Mouse (Mus musculus): Measurements from ENCODE around the gene Fat3. TPM values are rescaled to one million over a fixed set of nuclear protein-coding genes. Genes with fewer than 3 reads are reported as not detected.

Fat3 gene
- polyA plus RNA-seq, 1 experiment = not detected

GRCm38 (mm10) chr9:15874506-15875160, 626.5 kb downstream of the Fat3 start, which contains the start of gene Mtnr1b:
Gene Mtnr1b (minus strand): TSS chr9:15874556.
- Histone ChIP-seq H3K79me3 (ENCODE audit: low read depth) (no peaks in the 10 kb centered on the region), H3K27me3 (ENCODE audit: control insufficient read depth, insufficient read depth, insufficient read length) (no peaks in the 10 kb centered on the region), H3ac (ENCODE audit: control insufficient read depth, insufficient read length, low read depth) (no peak within 1 kb of the TSS), H3K79me2 (ENCODE audit: control insufficient read depth, insufficient read depth) (no peaks in the 10 kb centered on the region), H3K36me3 (ENCODE audit: control insufficient read depth, insufficient read depth) (no peaks in the 10 kb centered on the region), H3K4me3 (ENCODE audit: insufficient read depth, poor library complexity, severe bottlenecking) (no peak within 1 kb of the TSS)
- TF ChIP-seq MYOG (IDR thresholded peaks at IDR 0.05; ENCODE audit: control insufficient read depth, extremely low read depth, insufficient read length) = no peak
- no peak for TF ChIP-seq CTCF (IDR thresholded peaks at IDR 0.05; ENCODE audit: control insufficient read depth, insufficient read depth, insufficient read length)
- no peak for TF ChIP-seq USF1 (IDR thresholded peaks at IDR 0.05; ENCODE audit: low read depth)
- TF ChIP-seq MYOD1 (IDR thresholded peaks at IDR 0.05; ENCODE audit: control insufficient read depth, insufficient read length, low read depth) = no peak
- TF ChIP-seq FOSL1 (IDR thresholded peaks at IDR 0.05; ENCODE audit: insufficient read depth, low read length, poor library complexity, severe bottlenecking) = no peak
- TF ChIP-seq CEBPB (IDR thresholded peaks at IDR 0.05; ENCODE audit: low read depth) = no peak
- no peak for TF ChIP-seq MAX (IDR thresholded peaks at IDR 0.05)

GRCm38 (mm10) chr9:15870013-15870412, 631.1 kb downstream of the Fat3 start:
- Histone ChIP-seq H3K27me3 (ENCODE audit: control insufficient read depth, insufficient read depth, insufficient read length) (no peaks in the 10 kb centered on the region), H3K4me3 (ENCODE audit: insufficient read depth, poor library complexity, severe bottlenecking) (no peak overlapping the region), H3K79me3 (ENCODE audit: low read depth) (no peaks in the 10 kb centered on the region), H3K36me3 (ENCODE audit: control insufficient read depth, insufficient read depth) (no peaks in the 10 kb centered on the region), H3K79me2 (ENCODE audit: control insufficient read depth, insufficient read depth) (no peaks in the 10 kb centered on the region), H3ac (ENCODE audit: control insufficient read depth, insufficient read length, low read depth) (no peak overlapping the region)
- TF ChIP-seq MAX (IDR thresholded peaks at IDR 0.05) (no peak), USF1 (IDR thresholded peaks at IDR 0.05; ENCODE audit: low read depth) (no peak), MYOD1 (IDR thresholded peaks at IDR 0.05; ENCODE audit: control insufficient read depth, insufficient read length, low read depth) (no peak), MYOG (IDR thresholded peaks at IDR 0.05; ENCODE audit: control insufficient read depth, extremely low read depth, insufficient read length) (no peak), CEBPB (IDR thresholded peaks at IDR 0.05; ENCODE audit: low read depth) (no peak), CTCF (IDR thresholded peaks at IDR 0.05; ENCODE audit: control insufficient read depth, insufficient read depth, insufficient read length) (no peak), FOSL1 (IDR thresholded peaks at IDR 0.05; ENCODE audit: insufficient read depth, low read length, poor library complexity, severe bottlenecking) (no peak)

GRCm38 (mm10) chr9:15869456-15869855, 631.6 kb downstream of the Fat3 start:
- H3K79me2 ChIP-seq (ENCODE audit: control insufficient read depth, insufficient read depth) = no peaks in the 10 kb centered on the region
- no peak for TF ChIP-seq CEBPB (IDR thresholded peaks at IDR 0.05; ENCODE audit: low read depth)
- TF ChIP-seq MYOG (IDR thresholded peaks at IDR 0.05; ENCODE audit: control insufficient read depth, extremely low read depth, insufficient read length) = no peak
- no peak for TF ChIP-seq MYOD1 (IDR thresholded peaks at IDR 0.05; ENCODE audit: control insufficient read depth, insufficient read length, low read depth)
- TF ChIP-seq CTCF (IDR thresholded peaks at IDR 0.05; ENCODE audit: control insufficient read depth, insufficient read depth, insufficient read length) = no peak
- TF ChIP-seq FOSL1 (IDR thresholded peaks at IDR 0.05; ENCODE audit: insufficient read depth, low read length, poor library complexity, severe bottlenecking) = no peak
- no peak for TF ChIP-seq USF1 (IDR thresholded peaks at IDR 0.05; ENCODE audit: low read depth)
- no peak for TF ChIP-seq MAX (IDR thresholded peaks at IDR 0.05)
- no peak overlapping the region for H3K4me3 ChIP-seq (ENCODE audit: insufficient read depth, poor library complexity, severe bottlenecking)
- H3K79me3 ChIP-seq (ENCODE audit: low read depth) = no peaks in the 10 kb centered on the region
- H3ac ChIP-seq (ENCODE audit: control insufficient read depth, insufficient read length, low read depth) = no peak overlapping the region
- no peaks in the 10 kb centered on the region for H3K36me3 ChIP-seq (ENCODE audit: control insufficient read depth, insufficient read depth)
- no peaks in the 10 kb centered on the region for H3K27me3 ChIP-seq (ENCODE audit: control insufficient read depth, insufficient read depth, insufficient read length)

- Histone ChIP-seq H3K79me2 (ENCODE audit: control insufficient read depth, insufficient read depth) (no peaks in the 10 kb centered on the region), H3K79me3 (ENCODE audit: low read depth) (no peaks in the 10 kb centered on the region), H3ac (ENCODE audit: control insufficient read depth, insufficient read length, low read depth) (no peak overlapping the region), H3K27me3 (ENCODE audit: control insufficient read depth, insufficient read depth, insufficient read length) (no peaks in the 10 kb centered on the region), H3K4me3 (ENCODE audit: insufficient read depth, poor library complexity, severe bottlenecking) (no peak overlapping the region), H3K36me3 (ENCODE audit: control insufficient read depth, insufficient read depth) (no peaks in the 10 kb centered on the region)
- TF ChIP-seq CEBPB (IDR thresholded peaks at IDR 0.05; ENCODE audit: low read depth) (no peak), FOSL1 (IDR thresholded peaks at IDR 0.05; ENCODE audit: insufficient read depth, low read length, poor library complexity, severe bottlenecking) (no peak), MAX (IDR thresholded peaks at IDR 0.05) (no peak), MYOG (IDR thresholded peaks at IDR 0.05; ENCODE audit: control insufficient read depth, extremely low read depth, insufficient read length) (no peak), USF1 (IDR thresholded peaks at IDR 0.05; ENCODE audit: low read depth) (no peak), CTCF (IDR thresholded peaks at IDR 0.05; ENCODE audit: control insufficient read depth, insufficient read depth, insufficient read length) (no peak), MYOD1 (IDR thresholded peaks at IDR 0.05; ENCODE audit: control insufficient read depth, insufficient read length, low read depth) (no peak)
Measured at GRCm38 (mm10) chr9:15866280-15867072, 634.6 kb downstream of the Fat3 start.

- TF ChIP-seq MYOD1 (IDR thresholded peaks at IDR 0.05; ENCODE audit: control insufficient read depth, insufficient read length, low read depth) (no peak), FOSL1 (IDR thresholded peaks at IDR 0.05; ENCODE audit: insufficient read depth, low read length, poor library complexity, severe bottlenecking) (no peak), MAX (IDR thresholded peaks at IDR 0.05) (no peak), CEBPB (IDR thresholded peaks at IDR 0.05; ENCODE audit: low read depth) (no peak), MYOG (IDR thresholded peaks at IDR 0.05; ENCODE audit: control insufficient read depth, extremely low read depth, insufficient read length) (no peak), CTCF (IDR thresholded peaks at IDR 0.05; ENCODE audit: control insufficient read depth, insufficient read depth, insufficient read length) (no peak), USF1 (IDR thresholded peaks at IDR 0.05; ENCODE audit: low read depth) (no peak)
- H3K4me3 ChIP-seq (ENCODE audit: insufficient read depth, poor library complexity, severe bottlenecking) = no peak overlapping the region
- H3K36me3 ChIP-seq (ENCODE audit: control insufficient read depth, insufficient read depth) = no peaks in the 10 kb centered on the region
- no peaks in the 10 kb centered on the region for H3K79me2 ChIP-seq (ENCODE audit: control insufficient read depth, insufficient read depth)
- H3ac ChIP-seq (ENCODE audit: control insufficient read depth, insufficient read length, low read depth) = no peak overlapping the region
- H3K79me3 ChIP-seq (ENCODE audit: low read depth) = no peaks in the 10 kb centered on the region
- H3K27me3 ChIP-seq (ENCODE audit: control insufficient read depth, insufficient read depth, insufficient read length) = no peaks in the 10 kb centered on the region
Measured at GRCm38 (mm10) chr9:15861402-15861801, 639.7 kb downstream of the Fat3 start.

Data from C2C12 (cell line).